Mouse (Mus musculus): ENCODE data around the gene Cdcp1.

Cdcp1 gene

DNA sequence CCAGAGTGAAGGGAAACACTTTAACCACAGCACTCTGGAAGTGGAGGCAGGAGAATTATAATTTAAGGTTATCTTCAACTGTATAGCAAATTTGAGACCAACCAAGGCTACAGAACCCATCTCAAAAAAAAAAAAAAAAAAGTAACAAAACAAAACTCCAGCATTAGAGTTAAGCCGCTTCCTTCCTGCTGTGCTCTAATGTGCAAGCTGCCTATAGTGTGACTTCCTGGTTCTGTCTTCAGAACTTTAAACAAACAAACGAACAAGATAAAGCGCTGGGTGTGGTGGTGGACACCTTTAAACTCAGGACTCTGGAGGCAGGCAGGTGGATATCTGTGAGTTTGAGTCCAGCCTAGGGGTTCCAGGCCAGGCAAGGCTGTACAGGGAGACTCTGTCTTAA, 63.8 kb downstream of the Cdcp1 start:
- in situ Hi-C loops (cut with MboI), result no loop called here

DNA sequence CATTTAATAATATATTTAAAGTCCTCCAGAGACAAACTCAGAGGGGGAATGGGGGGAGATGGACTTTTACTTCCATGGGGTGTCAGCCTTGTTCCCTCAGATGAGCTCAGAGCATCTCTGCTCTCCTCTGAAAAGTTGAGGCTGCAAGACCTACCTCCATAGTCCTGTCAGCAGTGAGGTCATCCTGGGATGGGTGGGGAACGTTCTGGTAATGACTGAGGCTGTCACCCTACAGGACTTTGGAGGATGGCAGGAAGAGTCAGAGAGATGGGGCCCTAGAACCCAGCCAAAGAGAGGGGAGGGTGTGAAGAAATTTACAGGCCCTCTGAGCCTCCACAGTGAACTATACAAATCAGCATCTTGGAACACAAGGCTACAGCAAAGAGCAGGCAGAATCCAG, 64.3 kb downstream of the Cdcp1 start:
- in situ Hi-C loops (cut with MboI), result no loop called here

DNA sequence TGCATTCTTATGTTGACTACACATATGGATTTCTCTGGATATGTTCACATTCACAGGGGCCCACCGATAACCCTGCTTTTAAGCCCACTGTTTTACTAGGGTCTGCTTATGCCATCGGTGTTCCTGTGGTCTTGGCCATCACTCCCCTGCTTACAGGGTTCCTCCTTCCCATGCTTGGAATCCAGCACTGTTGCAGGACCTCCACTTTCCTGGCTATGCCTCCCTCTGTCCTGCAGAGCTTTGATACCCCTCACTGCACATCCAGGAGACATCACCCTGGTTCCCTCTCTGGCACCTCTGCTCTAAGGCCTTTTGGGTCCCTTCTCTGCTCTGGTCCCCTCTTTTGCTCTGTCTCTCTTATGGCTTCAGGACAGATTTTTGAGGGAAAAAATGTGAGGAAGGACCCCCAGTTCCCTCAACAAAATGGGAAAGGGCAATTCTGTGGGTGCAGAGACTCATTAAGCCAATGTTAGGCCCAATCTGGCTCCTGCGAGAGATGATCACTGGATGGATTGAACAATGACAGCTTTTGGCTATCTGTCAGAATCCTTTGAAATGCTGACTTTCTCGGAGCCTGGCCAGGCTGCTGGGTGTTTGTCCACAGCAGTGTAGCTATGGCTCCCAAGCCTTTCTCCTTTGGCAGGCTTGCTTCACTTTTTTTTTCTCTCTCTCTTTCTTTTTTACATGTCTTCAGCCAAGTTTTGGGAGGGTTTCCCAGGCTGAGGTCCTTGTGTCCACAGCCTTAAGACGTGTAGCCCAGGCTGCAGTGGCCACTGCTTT, 65.4 kb downstream of the Cdcp1 start, which contains the start of gene Clec3b:
TSS of gene Clec3b (plus strand) at position 706 of the 780 bp plus-strand sequence.
- in situ Hi-C loops (cut with MboI), result no loop called here

DNA sequence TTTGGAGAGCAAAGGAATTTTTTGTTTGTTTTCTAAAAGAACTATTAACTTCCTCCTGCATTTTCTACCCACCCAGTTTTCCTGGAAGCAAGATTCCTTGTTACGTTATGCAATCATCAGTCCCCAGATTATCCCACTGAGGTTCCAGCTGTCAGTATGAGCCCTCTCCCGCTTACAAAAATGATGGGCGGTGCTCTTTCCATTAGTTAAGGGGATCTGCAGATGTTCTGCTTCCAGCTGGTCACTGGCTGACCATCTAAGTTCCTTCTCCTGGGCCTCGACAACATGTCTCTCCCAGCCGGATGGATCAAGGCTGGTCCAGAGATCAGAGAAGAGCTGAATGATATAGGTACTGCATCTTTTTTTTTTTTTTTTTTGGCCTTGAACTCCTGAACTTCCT, 67.4 kb downstream of the Cdcp1 start:
- in situ Hi-C loops (cut with MboI), result no loop called here

DNA sequence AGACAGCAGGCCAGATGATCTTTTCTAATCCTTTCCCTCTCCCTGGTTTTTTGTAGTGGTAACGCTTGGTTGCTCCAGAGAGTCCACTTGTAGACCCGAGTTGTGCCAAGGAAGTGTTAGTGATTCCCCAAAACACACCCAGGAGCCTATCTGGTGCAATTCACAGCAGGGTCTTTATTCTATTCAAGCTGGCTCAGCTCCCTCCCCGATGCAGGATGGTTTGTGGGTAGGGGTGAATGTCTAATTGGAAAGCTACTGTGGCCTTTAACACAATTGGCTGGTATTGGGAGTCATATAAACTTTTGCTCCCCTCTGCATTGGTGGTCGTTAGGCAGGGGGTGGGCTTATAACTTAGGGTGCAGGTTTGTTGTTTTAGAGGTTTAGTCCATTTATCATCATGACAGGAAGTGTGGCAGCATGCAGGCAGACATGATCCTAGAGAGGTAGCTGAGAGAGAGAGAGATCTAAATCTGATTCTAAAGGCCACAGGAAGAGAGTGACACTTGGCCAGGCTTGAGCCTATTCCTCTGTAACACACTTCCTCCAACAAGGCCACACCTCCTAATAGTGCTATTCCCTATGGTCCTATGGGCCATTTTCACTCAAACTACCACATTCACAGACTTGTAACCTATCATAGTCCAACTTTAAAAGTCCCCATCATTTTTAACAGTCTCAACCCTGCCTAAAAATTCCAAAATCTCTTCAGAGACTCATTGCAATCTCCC, 75.8 kb downstream of the Cdcp1 start:
- in situ Hi-C loops (cut with MboI), result no loop called here

DNA sequence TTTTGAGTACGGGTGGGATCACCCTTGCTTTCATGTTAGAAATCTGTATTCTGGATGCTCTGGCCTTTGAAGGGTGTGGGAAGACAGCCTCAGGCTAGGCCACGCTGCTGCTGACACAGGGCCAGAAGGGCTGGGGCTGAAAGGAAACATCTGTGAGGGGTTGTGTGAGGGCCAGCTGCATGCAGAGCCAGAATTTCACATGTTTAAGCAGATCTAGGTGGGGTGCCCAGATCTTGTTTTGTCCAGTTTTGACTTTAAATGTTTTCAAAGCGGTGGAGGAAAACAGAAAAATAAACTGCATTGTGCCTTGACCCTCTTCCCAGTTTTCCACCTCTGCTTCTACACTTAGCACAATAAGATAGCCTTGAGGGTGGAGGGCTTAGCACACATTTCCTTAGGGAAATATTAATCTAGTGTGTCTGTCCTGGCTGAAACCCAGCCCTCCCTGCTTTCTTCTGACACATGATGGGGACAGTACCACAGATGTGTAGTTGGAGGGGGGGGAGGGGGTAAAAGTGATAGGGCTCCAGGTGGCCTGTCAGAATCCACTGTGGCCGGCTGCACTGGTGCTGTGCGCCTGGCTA, 76.9 kb downstream of the Cdcp1 start:
- in situ Hi-C loops (cut with MboI), result no loop called here

DNA sequence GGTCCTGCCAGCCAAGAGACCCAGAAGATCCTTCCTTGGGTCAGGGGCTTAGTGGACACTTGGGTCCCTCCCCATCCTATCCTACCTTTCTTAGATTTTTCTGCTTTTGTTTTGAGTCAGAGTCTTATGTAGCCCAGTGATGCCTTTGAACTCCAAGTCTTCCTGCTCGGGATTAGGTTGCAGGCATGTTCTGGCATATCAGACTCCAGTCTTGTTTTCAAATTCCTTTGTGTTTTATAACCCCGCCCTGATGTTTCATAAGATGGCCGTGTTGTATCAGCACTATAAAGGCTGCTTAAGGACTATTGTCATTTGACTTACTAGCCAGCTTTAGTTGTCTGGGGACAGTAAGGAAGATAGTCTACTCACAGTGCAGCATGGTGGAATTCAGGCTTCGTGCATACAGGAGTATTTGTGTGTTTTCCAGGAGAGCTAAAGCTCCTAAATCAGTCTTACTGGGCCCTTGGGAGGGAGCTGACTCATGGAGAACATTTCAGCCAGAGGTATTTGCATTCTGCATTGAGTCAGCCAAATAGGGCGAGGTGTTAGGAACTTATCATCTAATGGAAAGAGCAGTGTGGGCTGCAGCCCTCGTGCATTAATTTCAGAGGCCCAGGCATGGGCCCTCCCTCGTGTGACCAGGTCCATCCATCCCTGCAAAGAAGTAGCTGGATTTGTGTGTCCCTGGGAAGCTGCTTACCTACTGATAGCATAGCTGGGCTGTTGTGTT, 78.7 kb downstream of the Cdcp1 start:
- in situ Hi-C loops (cut with MboI), result no loop called here

DNA sequence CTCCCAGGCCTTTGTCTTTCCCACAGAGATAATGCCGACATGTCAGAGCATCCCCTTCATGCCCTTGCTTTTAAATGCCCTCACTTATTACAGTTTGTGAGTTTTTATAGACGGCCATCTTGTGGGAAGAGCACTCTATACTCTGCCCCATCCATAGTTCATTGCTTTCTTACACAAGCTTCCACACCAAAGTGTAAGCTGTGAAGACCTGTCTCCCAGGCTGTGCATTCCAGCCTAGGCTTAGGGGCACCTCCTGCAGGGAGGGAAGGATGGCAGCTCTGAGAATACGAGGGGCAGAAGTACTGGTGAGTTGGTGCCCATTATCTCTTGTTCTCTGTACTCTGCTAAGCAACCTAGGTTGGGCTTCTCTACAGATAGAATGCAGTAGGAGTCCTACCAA, 82.8 kb downstream of the Cdcp1 start:
- in situ Hi-C loops (cut with MboI), result no loop called here

DNA sequence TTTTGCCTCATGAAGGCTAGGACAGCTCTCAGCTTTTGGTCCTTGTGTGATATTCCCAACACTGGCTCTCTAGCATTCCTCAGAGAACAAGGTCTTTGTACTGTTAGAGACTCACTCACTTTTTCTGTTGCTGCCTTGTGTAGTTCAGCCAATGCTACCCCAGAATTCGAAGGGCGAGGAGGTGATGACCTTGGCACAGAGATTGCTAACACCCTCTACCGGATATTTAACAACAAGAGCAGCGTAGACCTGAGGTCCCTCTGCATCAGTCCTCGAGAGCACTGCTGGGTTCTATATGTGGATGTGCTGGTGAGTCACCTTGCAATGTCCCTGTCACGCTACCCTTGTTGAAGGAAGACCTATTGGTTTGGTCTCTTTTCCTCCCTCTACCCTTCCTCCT, 88.2 kb downstream of the Cdcp1 start:
- in situ Hi-C loops (cut with MboI), result no loop called here

DNA sequence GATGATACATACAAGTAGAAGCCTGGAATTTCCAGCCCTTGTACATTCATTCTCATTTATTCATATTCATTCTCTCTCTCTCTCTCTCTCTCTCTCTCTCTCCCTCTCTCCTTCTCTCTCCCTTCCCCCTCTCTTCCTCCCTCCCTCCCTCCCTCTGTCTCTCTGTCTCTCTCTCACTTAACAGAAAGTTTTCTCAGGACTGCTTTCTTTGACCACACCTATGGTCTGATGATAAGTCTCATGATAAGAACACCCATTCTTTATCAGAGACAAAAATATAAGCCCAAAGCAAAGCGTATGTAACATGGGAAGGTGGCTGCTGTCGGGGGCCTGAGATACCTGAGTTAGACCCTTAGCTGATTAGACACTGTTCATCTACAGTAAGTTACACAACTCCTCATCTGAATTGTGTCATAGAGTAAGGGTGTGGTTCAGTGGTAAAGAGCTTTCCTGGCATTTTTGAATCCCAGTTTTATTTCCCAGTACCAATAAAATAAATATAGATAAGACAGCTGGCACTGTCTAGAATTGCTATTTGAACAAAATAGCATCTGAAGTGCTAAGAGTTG, 91.3 kb downstream of the Cdcp1 start:
- in situ Hi-C loops (cut with MboI), result no loop called here

DNA sequence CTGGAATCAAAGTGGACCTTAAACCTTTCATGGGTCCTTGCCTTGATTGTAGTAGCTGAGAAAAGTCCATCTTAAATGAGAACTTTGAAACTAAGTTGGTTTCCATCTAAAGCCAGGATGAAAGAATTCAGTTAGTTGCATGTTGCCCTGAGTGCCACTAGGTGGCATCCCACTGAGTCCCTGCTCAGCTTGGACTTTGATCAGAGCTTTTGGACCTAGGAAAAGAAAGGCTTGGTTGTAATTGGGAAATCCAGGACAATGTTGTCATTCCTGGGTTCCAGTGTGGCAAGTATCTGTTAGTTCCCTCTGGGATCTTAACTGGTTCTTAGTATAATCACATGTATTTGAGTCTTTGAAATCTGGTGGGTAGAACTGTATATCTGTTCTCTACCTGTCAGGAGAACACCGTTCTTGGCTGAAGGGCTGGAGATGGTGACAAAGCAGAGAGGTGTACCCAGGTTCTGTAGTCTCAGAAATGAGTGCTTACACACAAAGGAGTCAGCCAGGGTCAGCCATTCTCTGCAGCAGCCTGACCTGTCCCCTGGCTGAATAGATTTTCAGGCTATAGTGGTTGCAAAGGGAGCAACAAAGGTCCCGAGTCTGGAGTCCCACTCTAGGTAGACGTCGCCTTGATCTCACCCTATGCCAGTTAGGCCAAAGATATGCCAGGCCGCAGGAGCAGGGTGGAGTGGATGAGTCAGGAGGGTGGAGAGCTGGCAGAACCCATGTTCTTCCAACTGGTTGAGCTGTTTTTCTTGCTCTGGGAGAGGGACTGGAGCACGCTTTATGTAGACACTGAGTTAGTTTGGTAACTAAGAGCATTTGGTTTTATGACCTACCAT, 92.0 kb downstream of the Cdcp1 start:
- in situ Hi-C loops (cut with MboI), result no loop called here

DNA sequence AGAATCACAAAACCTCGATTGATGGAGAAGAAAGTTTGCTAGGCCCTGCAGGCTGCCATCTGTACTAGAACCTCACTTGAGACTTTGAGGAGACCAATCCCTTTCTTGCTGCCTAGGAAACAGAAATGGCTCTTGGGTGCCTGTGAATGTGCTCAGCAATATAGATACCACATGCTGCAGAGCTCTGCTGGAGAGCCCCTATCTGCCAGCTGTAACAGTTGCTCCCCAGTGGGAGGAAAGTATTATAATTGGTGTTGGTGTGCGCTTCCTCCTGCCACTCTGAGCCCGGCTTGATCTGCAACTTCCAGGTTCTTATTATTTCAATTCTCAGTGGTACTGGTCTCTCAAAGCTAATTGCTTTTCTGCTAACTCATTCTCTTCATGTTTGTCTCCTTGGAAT, 92.8 kb downstream of the Cdcp1 start:
- in situ Hi-C loops (cut with MboI), result no loop called here

Data from mature B cell (primary cell).